Mouse (Mus musculus) embryonic fibroblast, embryonic 13.5 days (primary cell): ENCODE measurements around the gene Btbd16. TPM values are rescaled to one million over a fixed set of nuclear protein-coding genes. Genes with fewer than 3 reads are reported as not detected.

ENCODE experiments used
- H3K27ac ChIP-seq: 2 replicates; pipeline ENCODE4 v1.5.1; 2012; ENCODE audit warnings: low read length, control low read depth, inconsistent platforms; ENCODE audit not compliant: insufficient read depth
- H3K4me1 ChIP-seq: 2 replicates; pipeline ENCODE4 v1.6.1; 2011; ENCODE audit warnings: low read length; ENCODE audit not compliant: control insufficient read depth, insufficient read depth
- H3K4me3 ChIP-seq: 2 replicates; pipeline ENCODE4 v1.5.1; 2011; ENCODE audit warnings: mild to moderate bottlenecking, control low read depth, low read length; ENCODE audit not compliant: insufficient read depth
- CTCF ChIP-seq: IDR thresholded peaks from 2 replicates; pipeline ENCODE4 v1.5.1; 2011; ENCODE audit warnings: mild to moderate bottlenecking, control low read depth, low read length, moderate library complexity, borderline replicate concordance; ENCODE audit not compliant: insufficient read depth
- POLR2A ChIP-seq: IDR thresholded peaks from 2 replicates; pipeline ENCODE4 v1.6.1; 2011; ENCODE audit warnings: low read depth, mild to moderate bottlenecking, control low read depth, low read length, moderate library complexity
- polyA plus RNA-seq: library from polyadenylated mRNA; stranded (reverse); fragments of >200 nt; gene quantifications from 2 replicates; pipeline ENCODE4 v1.2.4, GENCODE M21; 2011; ENCODE audit warnings: low read depth; ENCODE audit not compliant: missing spikeins, insufficient read length

Btbd16 gene
- not detected in 2 replicates for polyA plus RNA-seq

- no peak within 1 kb of the TSS for H3K4me3 ChIP-seq
- TF ChIP-seq CTCF (no peak), POLR2A (no peak)
- H3K4me1 ChIP-seq, result peaks cover 15% of the 10 kb centered on the region
- no peak within 1 kb of the TSS for H3K27ac ChIP-seq
Observed at GRCm38 (mm10) chr7:130773914-130774630, at the start of gene Btbd16. Btbd16 (plus strand) TSS chr7:130774069.

- H3K27ac ChIP-seq, result no peak overlapping the region
- H3K4me3 ChIP-seq, result no peak overlapping the region
- TF ChIP-seq POLR2A, result no peak
- no peak for TF ChIP-seq CTCF
- no peaks in the 10 kb centered on the region for H3K4me1 ChIP-seq
Observed at GRCm38 (mm10) chr7:130726185-130726584, 47.7 kb upstream of the Btbd16 start.

GRCm38 (mm10) chr7:130726724-130727422 is 47.0 kb upstream of the Btbd16 start:
- H3K27ac ChIP-seq, result no peak overlapping the region
- H3K4me1 ChIP-seq, result no peaks in the 10 kb centered on the region
- TF ChIP-seq CTCF (no peak), POLR2A (no peak)
- H3K4me3 ChIP-seq, result no peak overlapping the region

GRCm38 (mm10) chr7:130727560-130727959 is 46.3 kb upstream of the Btbd16 start:
- no peak overlapping the region for H3K4me3 ChIP-seq
- TF ChIP-seq CTCF (no peak), POLR2A (no peak)
- no peaks in the 10 kb centered on the region for H3K4me1 ChIP-seq
- no peak overlapping the region for H3K27ac ChIP-seq

GRCm38 (mm10) chr7:130731792-130732191 is 42.1 kb upstream of the Btbd16 start:
- TF ChIP-seq POLR2A (no peak), CTCF (no peak)
- Histone ChIP-seq H3K27ac (no peak overlapping the region), H3K4me3 (no peak overlapping the region), H3K4me1 (no peaks in the 10 kb centered on the region)

- no peak overlapping the region for H3K27ac ChIP-seq
- no peaks in the 10 kb centered on the region for H3K4me1 ChIP-seq
- no peak overlapping the region for H3K4me3 ChIP-seq
- no peak for TF ChIP-seq CTCF
- TF ChIP-seq POLR2A, result no peak
Observed at GRCm38 (mm10) chr7:130732908-130733307, 41.0 kb upstream of the Btbd16 start.

GRCm38 (mm10) chr7:130733423-130733822 is 40.4 kb upstream of the Btbd16 start:
- Histone ChIP-seq H3K4me3 (no peak overlapping the region), H3K4me1 (no peaks in the 10 kb centered on the region), H3K27ac (no peak overlapping the region)
- TF ChIP-seq CTCF (no peak), POLR2A (no peak)

GRCm38 (mm10) chr7:130734195-130734787 is 39.6 kb upstream of the Btbd16 start:
- no peak overlapping the region for H3K4me3 ChIP-seq
- no peaks in the 10 kb centered on the region for H3K4me1 ChIP-seq
- TF ChIP-seq POLR2A, result no peak
- no peak for TF ChIP-seq CTCF
- H3K27ac ChIP-seq, result no peak overlapping the region

- no peak for TF ChIP-seq POLR2A
- TF ChIP-seq CTCF, result no peak
- Histone ChIP-seq H3K4me3 (no peak overlapping the region), H3K27ac (no peak overlapping the region), H3K4me1 (no peaks in the 10 kb centered on the region)
Observed at GRCm38 (mm10) chr7:130741099-130741498, 32.8 kb upstream of the Btbd16 start.
